Mouse (Mus musculus): ENCODE data around the gene Irak1bp1. TPM values are rescaled to one million over a fixed set of nuclear protein-coding genes. Genes with fewer than 3 reads are reported as not detected.

Gene Irak1bp1
- total RNA-seq, 2 experiments from 2014 or later = 21.3 to 24.9 TPM

- intact Hi-C loops (cut with DNase I) = no loop called here
Measured at GRCm38 (mm10) chr9:82861775-82862430, 32.6 kb downstream of the Irak1bp1 start.

GRCm38 (mm10) chr9:82866121-82866520, 36.8 kb downstream of the Irak1bp1 start:
- no peak for DNase-seq (ENCODE audit: low spot score in 2 of 2)
- intact Hi-C loops (cut with DNase I) = no loop called here

More at GRCm38 (mm10) chr9:82861775-82862430, 32.6 kb downstream of the Irak1bp1 start:
- no peak for DNase-seq (ENCODE audit: low spot score in 2 of 2)

GRCm38 (mm10) chr9:82867698-82868097, 38.4 kb downstream of the Irak1bp1 start:
- DNase-seq (ENCODE audit: low spot score in 2 of 2) = no peak
- intact Hi-C loops (cut with DNase I) = no loop called here

GRCm38 (mm10) chr9:82877078-82877477, 47.7 kb downstream of the Irak1bp1 start:
- no peak for DNase-seq (ENCODE audit: low spot score in 2 of 2)
- intact Hi-C loops (cut with DNase I) = no loop called here

- intact Hi-C loops (cut with DNase I) = no loop called here
- no peak for DNase-seq (ENCODE audit: low spot score in 2 of 2)
Measured at GRCm38 (mm10) chr9:82884177-82884576, 54.8 kb downstream of the Irak1bp1 start.

DNA sequence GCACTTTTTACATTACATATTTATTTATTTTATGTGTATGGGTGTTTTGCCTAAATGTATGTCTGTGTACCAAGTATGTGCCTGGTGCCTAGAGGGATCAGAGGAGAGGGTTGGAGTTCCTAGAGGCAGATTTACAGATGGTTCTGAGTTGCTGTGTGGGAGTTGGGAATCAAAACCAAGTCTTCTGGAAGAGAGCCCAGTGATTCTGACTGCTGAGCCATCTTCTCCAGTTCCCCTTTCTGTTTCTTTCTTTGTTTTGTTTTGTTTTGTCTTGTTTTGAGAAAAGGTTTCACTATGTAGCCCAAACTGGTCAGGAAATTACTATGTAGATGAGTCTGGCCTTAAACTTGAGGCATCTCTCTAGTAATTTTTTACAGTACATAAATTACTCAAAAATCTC, 59.3 kb downstream of the Irak1bp1 start:
- DNase-seq (ENCODE audit: low spot score in 2 of 2) = peak in 1 of 2 experiments; percentile 13
- intact Hi-C loops (cut with DNase I) = no loop called here

Other genes with a start within 250 kb of the Irak1bp1 start
- 10 to 100 TPM; 62.1 to 71.9 TPM for gene Phip, start 146.0 kb downstream of the Irak1bp1 start, total RNA-seq (2021)

Data from left cerebral cortex, postnatal 14 days (tissue).